Mouse (Mus musculus): ENCODE results near the gene Timm9.

GRCm38 (mm10) chr12:71116411-71116810, 20.1 kb downstream of the Timm9 start:
- no peak for TF ChIP-seq CTCF (IDR thresholded peaks at IDR 0.05; ENCODE audit: insufficient read depth, low read depth, low read length)
- no peak for TF ChIP-seq POLR2A (IDR thresholded peaks at IDR 0.05; ENCODE audit: insufficient read depth, low read depth, low read length)

Measured in olfactory bulb, adult 2 months (tissue).